Mouse (Mus musculus): Measurements from ENCODE around the gene Mat2a.

DNA sequence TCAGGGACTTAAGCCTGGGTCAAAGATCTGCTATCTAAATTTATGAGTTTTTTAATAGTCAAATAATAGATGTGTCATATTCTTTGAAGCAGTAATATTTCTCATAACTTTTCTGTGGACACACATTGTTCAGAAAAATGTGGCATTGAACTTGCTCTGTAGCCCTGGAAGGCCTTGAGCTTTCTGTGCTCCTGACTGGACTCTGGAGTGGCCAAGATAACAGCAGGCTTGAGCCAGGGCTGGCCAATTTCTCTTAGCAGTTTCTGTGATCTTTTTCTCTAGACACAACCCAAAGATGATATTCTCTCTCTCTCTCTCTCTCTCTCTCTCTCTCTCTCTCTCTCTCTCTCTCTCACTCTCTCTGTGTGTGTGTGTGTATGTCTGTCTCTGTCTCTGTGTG is 5.7 kb upstream of the Mat2a start:
- no peak for TF ChIP-seq CTCF (IDR thresholded peaks at IDR 0.05)
- no peak for TF ChIP-seq EP300 (IDR thresholded peaks at IDR 0.05)

Data from lung, postnatal 0 days (tissue).